Mouse (Mus musculus) olfactory bulb, adult 2 months (tissue): ENCODE data around the gene Pla2g4b.

Experiments
- CTCF ChIP-seq: fragments of 200-500 bp; IDR thresholded peaks from 2 replicates; pipeline ENCODE4 v1.5.1; 2012; ENCODE audit warnings: low read depth, mild to moderate bottlenecking, low read length, moderate library complexity; ENCODE audit not compliant: insufficient read depth
- POLR2A ChIP-seq: fragments of 200-500 bp; IDR thresholded peaks from 2 replicates; pipeline ENCODE4 v1.6.1; 2012; ENCODE audit warnings: mild to moderate bottlenecking, low read depth, low read length, moderate library complexity; ENCODE audit not compliant: insufficient read depth

DNA sequence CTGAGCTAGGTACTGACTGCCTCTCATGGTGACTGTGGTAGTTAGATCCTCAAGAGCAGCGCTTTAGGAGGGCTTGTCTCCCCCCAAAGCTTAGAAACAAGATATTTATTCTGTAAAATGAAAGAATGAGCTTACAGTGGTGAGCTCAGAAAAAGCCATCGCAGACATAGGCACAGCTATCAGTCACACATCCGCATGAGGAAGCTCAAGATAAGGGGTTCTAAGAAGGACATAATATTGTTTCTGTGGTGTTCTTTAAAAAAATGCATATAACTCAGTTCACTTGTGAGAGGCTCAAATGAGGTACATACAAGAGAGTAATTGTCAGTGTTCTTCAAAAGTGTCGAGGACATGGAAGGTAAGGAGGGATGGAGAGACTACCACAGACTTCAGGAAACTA is 17.3 kb upstream of the Pla2g4b start:
- TF ChIP-seq POLR2A (no peak), CTCF (no peak)
